Mouse (Mus musculus): ENCODE results near the gene Ccdc93.

Ccdc93 gene

GRCm38 (mm10) chr1:121527600-121528398 is 97.0 kb downstream of the Ccdc93 start:
- no peak for DNase-seq

GRCm38 (mm10) chr1:121528399-121528720 is 97.5 kb downstream of the Ccdc93 start, which contains the start of gene Htr5b:
Gene Htr5b (minus strand): TSS chr1:121528465.
- no peak for DNase-seq

- DNase-seq, result no peak
These were observed 98.4 kb downstream of the Ccdc93 start for GRCm38 (mm10) chr1:121529286-121529685.

- DNase-seq, result no peak
These were observed 100.6 kb downstream of the Ccdc93 start for GRCm38 (mm10) chr1:121531439-121531838.

- no peak for DNase-seq
These were observed 109.5 kb downstream of the Ccdc93 start for GRCm38 (mm10) chr1:121540361-121540760.

GRCm38 (mm10) chr1:121546844-121547243 is 116.0 kb downstream of the Ccdc93 start:
- DNase-seq, result no peak

GRCm38 (mm10) chr1:121548667-121549066 is 117.8 kb downstream of the Ccdc93 start:
- no peak for DNase-seq

GRCm38 (mm10) chr1:121549456-121549855 is 118.6 kb downstream of the Ccdc93 start:
- no peak for DNase-seq

- no peak for DNase-seq
These were observed 120.1 kb downstream of the Ccdc93 start for GRCm38 (mm10) chr1:121550801-121551456.

GRCm38 (mm10) chr1:121551457-121551835 is 120.6 kb downstream of the Ccdc93 start:
- DNase-seq, result no peak

All from cerebellum, adult 9-11 months (tissue).